Mouse (Mus musculus) C2C12 (cell line): ENCODE measurements around the gene Ctnnbl1. TPM values are rescaled to one million over a fixed set of nuclear protein-coding genes. Genes with fewer than 3 reads are reported as not detected.

Experiments used
- H3K27me3 ChIP-seq: one replicate; pipeline ENCODE4 v1.6.1; 2011; ENCODE audit not compliant: control insufficient read depth, insufficient read depth, insufficient read length
- H3K36me3 ChIP-seq: one replicate; pipeline ENCODE4 v1.6.1; 2011; ENCODE audit not compliant: control insufficient read depth, insufficient read depth
- H3K4me3 ChIP-seq: one replicate; pipeline ENCODE4 v1.5.1; 2011; ENCODE audit warnings: mild to moderate bottlenecking, control low read depth; ENCODE audit not compliant: poor library complexity, insufficient read depth, severe bottlenecking
- H3K79me2 ChIP-seq: one replicate; pipeline ENCODE4 v1.6.1; 2011; ENCODE audit not compliant: control insufficient read depth, insufficient read depth
- H3K79me3 ChIP-seq: one replicate; pipeline ENCODE4 v1.6.1; 2011; ENCODE audit warnings: low read depth, control low read depth
- H3ac ChIP-seq: one replicate; pipeline ENCODE3; 2011; ENCODE audit warnings: low read depth; ENCODE audit not compliant: control insufficient read depth, insufficient read length
- CEBPB ChIP-seq: IDR thresholded peaks from one replicate; pipeline ENCODE4 v1.6.1; 2011; ENCODE audit warnings: low read depth, mild to moderate bottlenecking, control low read depth, moderate library complexity
- CTCF ChIP-seq: IDR thresholded peaks from one replicate; pipeline ENCODE4 v1.5.1; 2011; ENCODE audit not compliant: control insufficient read depth, insufficient read depth, insufficient read length
- FOSL1 ChIP-seq: IDR thresholded peaks from one replicate; pipeline ENCODE4 v1.8.0; 2011; ENCODE audit warnings: mild to moderate bottlenecking, low read length; ENCODE audit not compliant: poor library complexity, insufficient read depth, severe bottlenecking
- MAX ChIP-seq: IDR thresholded peaks from one replicate; pipeline ENCODE4 v1.6.1; 2011; ENCODE audit warnings: mild to moderate bottlenecking, control low read depth
- MYOD1 ChIP-seq: IDR thresholded peaks from one replicate; pipeline ENCODE4 v1.6.1; 2011; ENCODE audit warnings: low read depth; ENCODE audit not compliant: control insufficient read depth, insufficient read length
- MYOG ChIP-seq: IDR thresholded peaks from one replicate; pipeline ENCODE4 v1.6.1; 2011; ENCODE audit not compliant: control insufficient read depth, insufficient read length; ENCODE audit errors: extremely low read depth
- USF1 ChIP-seq: IDR thresholded peaks from one replicate; pipeline ENCODE4 v1.6.1; 2011; ENCODE audit warnings: low read depth, mild to moderate bottlenecking, control low read depth, moderate library complexity
- polyA plus RNA-seq: library from polyadenylated mRNA; unstranded; fragments of >200 nt; fragmentation: generic; extraction: Trizol; gene quantifications from one replicate; pipeline ENCODE4 v1.2.1, GENCODE M21; 2012; ENCODE audit warnings: missing spikeins

Gene Ctnnbl1
- polyA plus RNA-seq, 1 experiment = 42.0 TPM

DNA sequence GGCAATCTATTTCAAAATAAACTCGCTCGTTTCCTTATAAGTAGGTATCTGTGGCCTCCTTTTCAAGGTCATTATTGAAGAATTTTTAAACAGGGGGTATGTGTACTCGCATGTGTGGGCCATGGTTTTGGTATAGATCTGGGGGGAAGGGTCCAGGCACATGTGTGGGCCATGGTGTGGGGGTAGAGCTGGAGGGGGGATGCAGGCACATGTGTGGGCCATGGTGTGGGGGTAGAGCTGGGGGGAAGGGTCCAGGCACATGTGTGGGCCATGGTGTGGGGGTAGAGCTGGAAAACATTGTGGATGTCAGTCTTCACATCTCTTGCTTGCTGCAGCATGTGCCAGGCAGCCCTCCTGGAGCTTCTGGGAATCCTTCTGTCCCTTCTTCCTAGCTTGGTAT, 129.9 kb downstream of the Ctnnbl1 start:
- H3ac ChIP-seq = no peak overlapping the region
- H3K79me3 ChIP-seq = no peaks in the 10 kb centered on the region
- TF ChIP-seq USF1 = no peak
- no peak for TF ChIP-seq MYOG
- no peak for TF ChIP-seq CTCF
- no peak for TF ChIP-seq MYOD1
- TF ChIP-seq FOSL1 = no peak
- TF ChIP-seq CEBPB = no peak
- TF ChIP-seq MAX = no peak
- H3K4me3 ChIP-seq = no peak overlapping the region
- H3K36me3 ChIP-seq = no peaks in the 10 kb centered on the region
- no peaks in the 10 kb centered on the region for H3K79me2 ChIP-seq
- no peaks in the 10 kb centered on the region for H3K27me3 ChIP-seq

- Histone ChIP-seq H3K36me3 (no peaks in the 10 kb centered on the region), H3ac (no peak overlapping the region), H3K79me2 (no peaks in the 10 kb centered on the region), H3K79me3 (no peaks in the 10 kb centered on the region), H3K4me3 (no peak overlapping the region), H3K27me3 (no peaks in the 10 kb centered on the region)
- TF ChIP-seq CEBPB (no peak), CTCF (no peak), MAX (no peak), MYOG (no peak), USF1 (no peak), MYOD1 (no peak), FOSL1 (no peak)
Measured at GRCm38 (mm10) chr2:157870247-157870646, 133.0 kb downstream of the Ctnnbl1 start.

DNA sequence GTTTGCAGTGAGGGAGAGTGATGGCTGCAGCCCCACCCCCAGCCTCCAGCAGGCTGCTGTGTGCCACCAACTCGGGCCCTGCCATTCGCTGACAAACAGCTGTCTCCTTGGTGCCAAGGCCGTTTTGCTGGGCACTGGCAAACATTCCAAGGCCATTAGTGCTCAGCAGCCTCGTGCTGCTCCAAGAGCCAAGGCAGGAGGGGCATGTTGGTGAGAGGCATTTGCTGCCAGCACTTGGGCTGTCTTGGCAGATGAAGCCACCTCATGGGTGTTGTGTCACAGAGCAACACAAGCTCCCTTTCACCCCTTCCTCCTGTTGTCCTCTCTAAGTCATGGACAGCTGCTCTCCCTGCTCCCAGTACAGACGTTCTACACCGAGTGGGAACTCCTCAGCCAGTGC, 136.0 kb downstream of the Ctnnbl1 start:
- Histone ChIP-seq H3K36me3 (peaks cover 4% of the 10 kb centered on the region), H3ac (no peak overlapping the region), H3K79me2 (no peaks in the 10 kb centered on the region), H3K4me3 (no peak overlapping the region), H3K79me3 (no peaks in the 10 kb centered on the region), H3K27me3 (no peaks in the 10 kb centered on the region)
- TF ChIP-seq CEBPB (no peak), USF1 (no peak), CTCF (no peak), MYOG (no peak), MAX (no peak), MYOD1 (no peak)

DNA sequence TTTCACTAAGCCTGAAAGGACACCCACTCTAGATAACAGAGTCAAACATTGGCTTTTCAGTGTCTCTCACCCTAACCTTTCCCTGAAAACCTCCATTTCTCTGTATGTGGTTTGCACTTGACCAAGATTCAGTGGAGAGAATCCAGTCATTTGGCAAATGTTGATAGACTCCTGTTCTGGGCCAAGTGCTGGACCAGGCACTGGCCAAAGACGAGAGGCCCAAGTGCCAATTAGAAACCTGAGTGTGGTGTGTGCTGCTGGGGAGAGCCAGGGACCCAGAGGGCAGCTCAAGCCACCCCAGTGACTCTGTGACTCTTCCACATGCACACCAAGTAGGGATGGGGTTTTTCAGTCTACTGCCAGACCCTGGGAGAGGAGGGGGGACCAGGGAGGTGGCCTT, 136.5 kb downstream of the Ctnnbl1 start:
- H3K27me3 ChIP-seq = no peaks in the 10 kb centered on the region
- no peak for TF ChIP-seq FOSL1
- TF ChIP-seq MYOG = no peak
- TF ChIP-seq USF1 = no peak
- no peak for TF ChIP-seq CEBPB
- no peak for TF ChIP-seq MYOD1
- no peak for TF ChIP-seq MAX
- TF ChIP-seq CTCF = no peak
- no peak overlapping the region for H3K4me3 ChIP-seq
- H3K79me3 ChIP-seq = no peaks in the 10 kb centered on the region
- H3K36me3 ChIP-seq = peaks cover 4% of the 10 kb centered on the region
- no peak overlapping the region for H3ac ChIP-seq
- no peaks in the 10 kb centered on the region for H3K79me2 ChIP-seq

DNA sequence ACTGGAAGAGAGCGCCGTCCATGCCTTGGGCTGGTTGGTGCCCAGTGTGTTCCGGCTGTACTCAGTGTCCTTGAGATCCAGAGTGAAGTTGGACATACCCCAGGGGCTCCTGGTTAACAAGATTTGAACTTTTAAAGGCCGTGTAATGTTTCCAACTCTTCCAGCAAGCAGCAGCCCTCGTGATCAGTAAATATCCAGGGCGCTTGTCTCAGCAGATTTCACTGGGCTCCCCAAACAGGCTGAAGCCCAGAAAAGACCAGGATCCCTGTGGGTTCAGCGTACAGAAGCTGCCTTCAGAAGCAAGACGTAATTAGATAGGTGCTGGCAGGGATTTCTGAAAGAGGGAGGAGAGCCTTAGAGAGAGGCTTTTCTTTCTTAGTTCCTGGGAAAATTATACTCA, 137.9 kb downstream of the Ctnnbl1 start:
- no peaks in the 10 kb centered on the region for H3K27me3 ChIP-seq
- H3K79me2 ChIP-seq = no peaks in the 10 kb centered on the region
- no peak for TF ChIP-seq CTCF
- no peak for TF ChIP-seq MYOG
- no peak for TF ChIP-seq CEBPB
- no peak for TF ChIP-seq FOSL1
- no peak for TF ChIP-seq MAX
- no peak for TF ChIP-seq USF1
- no peak for TF ChIP-seq MYOD1
- no peak overlapping the region for H3K4me3 ChIP-seq
- H3K36me3 ChIP-seq = peaks cover 4% of the 10 kb centered on the region
- no peak overlapping the region for H3ac ChIP-seq
- no peaks in the 10 kb centered on the region for H3K79me3 ChIP-seq

- H3K79me2 ChIP-seq = no peaks in the 10 kb centered on the region
- no peak overlapping the region for H3ac ChIP-seq
- H3K27me3 ChIP-seq = no peaks in the 10 kb centered on the region
Measured at GRCm38 (mm10) chr2:157877394-157877793, 140.2 kb downstream of the Ctnnbl1 start.

More at GRCm38 (mm10) chr2:157877394-157877793, 140.2 kb downstream of the Ctnnbl1 start:
- H3K36me3 ChIP-seq = peaks cover 4% of the 10 kb centered on the region
- H3K4me3 ChIP-seq = no peak overlapping the region
- H3K79me3 ChIP-seq = no peaks in the 10 kb centered on the region
- no peak for TF ChIP-seq CTCF
- no peak for TF ChIP-seq FOSL1
- no peak for TF ChIP-seq USF1
- no peak for TF ChIP-seq CEBPB
- TF ChIP-seq MYOD1 = no peak
- TF ChIP-seq MAX = no peak
- TF ChIP-seq MYOG = no peak
